Mouse (Mus musculus) stomach, postnatal 0 days (tissue): ENCODE measurements around the gene Mecom. TPM values are rescaled to one million over a fixed set of nuclear protein-coding genes. Genes with fewer than 3 reads are reported as not detected.

ENCODE experiments used
- ATAC-seq: fragments of 200-750 bp; cut with Nextera tagmentation; 2 replicates; pipeline ENCODE4 v1.8.0; 2017; ENCODE audit not compliant: low FRiP score, low TSS enrichment
- DNase-seq: peaks from one replicate; pipeline ENCODE4 v3.0.0-alpha.2; 2016; ENCODE audit warnings: low spot score
- H3K27ac ChIP-seq: fragments of 300-500 bp; sonication (generic); replicated peaks from 2 replicates; pipeline ENCODE4 v1.5.1; 2014; ENCODE audit warnings: mild to moderate bottlenecking, control low read depth
- H3K27me3 ChIP-seq: fragments of 300-500 bp; sonication (generic); 2 replicates; pipeline ENCODE4 v1.6.1; 2014; ENCODE audit warnings: low read length; ENCODE audit not compliant: control insufficient read depth, insufficient read depth
- H3K36me3 ChIP-seq: fragments of 300-500 bp; sonication (generic); 2 replicates; pipeline ENCODE4 v1.6.1; 2014; ENCODE audit warnings: low read length, mixed read lengths; ENCODE audit not compliant: control insufficient read depth, insufficient read depth
- H3K4me1 ChIP-seq: fragments of 300-500 bp; sonication (generic); replicated peaks from 2 replicates; pipeline ENCODE4 v1.6.1; 2014; ENCODE audit warnings: antibody characterized with exemption; ENCODE audit not compliant: control insufficient read depth, insufficient read depth
- H3K4me2 ChIP-seq: fragments of 300-500 bp; sonication (generic); replicated peaks from 2 replicates; pipeline ENCODE4 v1.6.1; 2014; ENCODE audit warnings: low read depth, mild to moderate bottlenecking, control low read depth, moderate library complexity
- H3K4me3 ChIP-seq: fragments of 300-500 bp; sonication (generic); 2 replicates; pipeline ENCODE4 v1.5.1; 2014; ENCODE audit warnings: low read depth, low read length, control low read depth
- H3K9ac ChIP-seq: fragments of 300-500 bp; sonication (generic); 2 replicates; pipeline ENCODE4 v1.6.1; 2014; ENCODE audit warnings: mild to moderate bottlenecking, low read length, control low read depth, mixed read lengths
- H3K9me3 ChIP-seq: fragments of 300-500 bp; sonication (generic); 2 replicates; pipeline ENCODE4 v1.6.1; 2016; ENCODE audit warnings: low read length; ENCODE audit not compliant: control insufficient read depth
- CTCF ChIP-seq: IDR thresholded peaks from 2 replicates; pipeline ENCODE4 v1.5.1; 2016; ENCODE audit warnings: antibody characterized with exemption, low read depth, mild to moderate bottlenecking, moderate library complexity
- EP300 ChIP-seq: optimal IDR thresholded peaks from 2 replicates; pipeline ENCODE3; 2016; ENCODE audit warnings: antibody characterized with exemption
- WGBS: fragments of 180-500 bp; shearing (Covaris S2); extraction: QIAGEN DNeasy Blood & Tissue Kit; methylation state at CpG from one replicate; pipeline ENCODE4 v1.1.7; 2014; 5-methylcytosine and 5-hydroxymethylcytosine counted together
- polyA plus RNA-seq: library from polyadenylated mRNA; unstranded; fragments of >200 nt; fragmentation: Nextera tagmentation; extraction: Ambion mirVana; gene quantifications from 2 replicates; pipeline ENCODE4 v1.2.1, GENCODE M21; 2015

Gene Mecom
- polyA plus RNA-seq, 1 experiment from 2014 or later, result 25.7 TPM

GRCm38 (mm10) chr3:30009596-30009995 is 538.2 kb downstream of the Mecom start:
- H3K4me2 ChIP-seq, result peak overlapping the region; percentile 31
- ATAC-seq (no peak), DNase-seq (no peak)
- WGBS, result 49% methylated on average over 5 of the region's 5 CpGs
- no peaks in the 10 kb centered on the region for H3K36me3 ChIP-seq
- no peak overlapping the region for H3K27ac ChIP-seq
- peak overlapping the region; percentile 19 for H3K4me3 ChIP-seq
- no peaks in the 10 kb centered on the region for H3K4me1 ChIP-seq
- no peaks in the 10 kb centered on the region for H3K9me3 ChIP-seq
- no peak for TF ChIP-seq CTCF
- H3K27me3 ChIP-seq, result no peaks in the 10 kb centered on the region
- H3K9ac ChIP-seq, result no peak overlapping the region

DNA sequence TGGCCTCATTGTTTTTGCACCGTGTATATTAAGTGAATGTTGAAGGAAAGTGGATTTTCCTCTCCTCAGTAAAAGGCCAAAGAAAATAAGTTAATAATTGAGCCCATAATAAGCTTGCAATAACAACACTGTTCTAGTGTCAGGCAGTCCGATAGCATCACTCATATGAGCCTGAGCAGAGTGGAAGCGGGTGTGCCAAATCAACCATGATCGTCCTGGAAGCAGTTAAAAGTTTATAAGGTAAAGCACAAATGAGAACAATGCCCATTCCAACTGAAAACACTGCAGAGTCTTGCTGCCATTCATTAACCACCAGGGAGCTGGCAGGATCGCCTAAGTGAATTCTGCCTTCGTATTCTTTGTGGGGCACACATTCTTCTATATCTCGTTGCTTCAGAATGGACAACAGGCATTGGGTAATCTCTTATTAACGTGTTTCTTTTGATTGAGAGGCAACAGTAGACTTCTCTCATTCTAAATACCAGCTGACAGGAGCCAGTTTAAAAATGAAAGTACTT is 542.9 kb downstream of the Mecom start:
- peak overlapping the region; percentile 31 for H3K4me2 ChIP-seq
- WGBS, result 27% methylated on average over 8 of the region's 8 CpGs
- no peak overlapping the region for H3K4me3 ChIP-seq

DNA sequence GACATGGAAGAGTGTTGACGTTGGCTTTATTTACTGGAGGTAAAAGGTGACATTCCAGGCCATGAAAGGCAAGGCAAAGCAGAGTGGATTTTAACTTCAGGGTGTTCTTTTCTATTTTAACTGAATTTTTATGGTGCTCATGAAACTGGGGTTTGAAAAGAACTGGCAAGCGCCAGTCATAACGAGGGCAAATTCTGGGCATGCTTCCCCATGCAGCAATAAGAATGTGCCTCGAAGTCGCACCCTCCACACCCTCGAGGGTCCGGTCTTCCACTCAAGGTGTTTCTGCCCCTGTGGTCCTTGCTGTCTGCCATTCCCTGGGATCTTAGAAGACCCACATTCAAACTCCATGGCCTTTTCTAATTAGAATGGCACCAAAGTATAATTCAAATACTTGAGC is 547.5 kb downstream of the Mecom start:
- Histone ChIP-seq H3K4me2 (no peak overlapping the region), H3K27me3 (no peaks in the 10 kb centered on the region), H3K36me3 (no peaks in the 10 kb centered on the region), H3K4me1 (no peaks in the 10 kb centered on the region), H3K27ac (peak overlapping the region; percentile 58), H3K9me3 (no peaks in the 10 kb centered on the region), H3K9ac (no peak overlapping the region), H3K4me3 (no peak overlapping the region)
- no peak for ATAC-seq
- no peak for DNase-seq
- 61% methylated on average over 7 of the region's 7 CpGs for WGBS
- no peak for TF ChIP-seq CTCF
- no peak for TF ChIP-seq EP300

More for the DNA sequence above, 542.9 kb downstream of the Mecom start:
- no peak overlapping the region for H3K9ac ChIP-seq
- H3K27ac ChIP-seq, result peak overlapping the region; percentile 41; the same call in 1 of the 2 replicates
- no peaks in the 10 kb centered on the region for H3K4me1 ChIP-seq
- no peaks in the 10 kb centered on the region for H3K27me3 ChIP-seq
- H3K36me3 ChIP-seq, result no peaks in the 10 kb centered on the region
- TF ChIP-seq EP300, result no peak
- TF ChIP-seq CTCF, result no peak
- ATAC-seq, result no peak
- H3K9me3 ChIP-seq, result no peaks in the 10 kb centered on the region
- DNase-seq, result no peak

GRCm38 (mm10) chr3:29999035-29999434 is 548.8 kb downstream of the Mecom start:
- no peaks in the 10 kb centered on the region for H3K9me3 ChIP-seq
- WGBS, result 46% methylated on average over 1 of the region's 1 CpGs
- ATAC-seq, result no peak
- no peak overlapping the region for H3K4me2 ChIP-seq
- no peaks in the 10 kb centered on the region for H3K4me1 ChIP-seq
- no peak overlapping the region for H3K9ac ChIP-seq
- TF ChIP-seq CTCF (peak; percentile 71), EP300 (no peak)
- no peak overlapping the region for H3K4me3 ChIP-seq
- no peak overlapping the region for H3K27ac ChIP-seq
- no peak for DNase-seq
- H3K27me3 ChIP-seq, result no peaks in the 10 kb centered on the region
- no peaks in the 10 kb centered on the region for H3K36me3 ChIP-seq

DNA sequence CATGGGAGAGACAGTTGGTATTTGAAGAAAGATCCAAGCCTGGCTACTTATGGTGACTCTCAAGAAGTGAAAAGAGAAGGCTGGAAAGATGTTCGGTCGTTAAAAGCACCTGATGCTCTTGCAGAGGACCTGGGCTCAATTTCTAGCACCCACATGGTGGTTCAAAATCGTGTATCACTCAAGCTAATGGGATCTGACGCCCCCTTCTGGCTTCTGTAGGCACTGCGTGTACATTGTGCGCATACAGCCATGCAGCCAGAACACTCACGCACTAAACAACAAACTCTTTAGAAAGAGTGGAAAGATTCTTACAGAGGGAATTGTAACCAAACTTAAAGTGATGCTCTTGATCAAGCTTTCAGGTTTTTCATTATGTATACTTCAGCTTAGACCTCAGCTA is 550.7 kb downstream of the Mecom start:
- no peaks in the 10 kb centered on the region for H3K9me3 ChIP-seq
- no peak overlapping the region for H3K4me2 ChIP-seq
- ATAC-seq, result no peak
- H3K9ac ChIP-seq, result no peak overlapping the region
- H3K36me3 ChIP-seq, result no peaks in the 10 kb centered on the region
- H3K27me3 ChIP-seq, result no peaks in the 10 kb centered on the region
- no peak overlapping the region for H3K4me3 ChIP-seq
- TF ChIP-seq CTCF (peak; percentile 36), EP300 (no peak)
- 85% methylated on average over 7 of the region's 7 CpGs for WGBS
- no peak overlapping the region for H3K27ac ChIP-seq
- DNase-seq, result no peak
- H3K4me1 ChIP-seq, result no peaks in the 10 kb centered on the region

GRCm38 (mm10) chr3:29993346-29993745 is 554.5 kb downstream of the Mecom start:
- Histone ChIP-seq H3K27ac (no peak overlapping the region), H3K4me2 (no peak overlapping the region), H3K27me3 (no peaks in the 10 kb centered on the region), H3K4me3 (no peak overlapping the region), H3K9ac (no peak overlapping the region), H3K4me1 (no peaks in the 10 kb centered on the region), H3K36me3 (no peaks in the 10 kb centered on the region), H3K9me3 (no peaks in the 10 kb centered on the region)
- TF ChIP-seq CTCF, result no peak
- ATAC-seq (0 out of 2 replicates have a peak, but pooled peaks have one; percentile 29), DNase-seq (no peak)
- WGBS, result 50% methylated on average over 10 of the region's 10 CpGs
